Mouse (Mus musculus) inflammation-experienced regulatory T-cells (primary cell): ENCODE results near the gene Mrpl1. TPM values are rescaled to one million over a fixed set of nuclear protein-coding genes. Genes with fewer than 3 reads are reported as not detected.

Experiments used
- polyA plus RNA-seq, 2 experiments: library from polyadenylated mRNA; unstranded; fragments of 100-300 nt; shearing (Covaris generic); gene quantifications; one replicate each; pipeline ENCODE4 v1.2.1; 2017

The Mrpl1 gene
- 10 to 100 TPM; 19.6 to 28.2 TPM for polyA plus RNA-seq

GRCm38 (mm10) chr5:96209459-96209858 lies at the start of gene Mrpl1:
Gene Mrpl1 (plus strand): TSS chr5:96209493.

DNA sequence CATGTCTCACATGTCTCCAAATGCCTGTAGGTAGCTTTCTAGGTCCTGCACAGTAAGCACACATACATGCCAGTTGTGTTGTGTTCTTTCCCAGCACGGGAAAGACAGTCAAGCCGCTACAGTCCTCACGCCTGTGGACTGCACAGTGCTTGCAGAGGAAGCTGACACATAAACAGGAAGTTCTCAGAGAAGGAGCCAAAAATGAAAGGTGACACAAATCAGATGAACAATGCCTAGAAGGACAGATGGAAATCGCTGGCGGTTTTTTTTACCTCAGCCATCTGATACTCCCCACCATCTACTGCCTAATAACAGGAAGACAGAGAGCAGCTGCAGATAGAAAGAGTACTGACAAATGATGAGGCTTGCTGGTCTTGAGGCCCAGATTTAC lies 45.3 kb upstream of the Mrpl1 start, which contains the start of gene Cnot6l:
TSS of gene Cnot6l (minus strand) at position 151 of the 391 bp plus-strand sequence.

Other genes starting within 250 kb of the Mrpl1 start
- gene Cnot6l, start 45.3 kb upstream of the Mrpl1 start, polyA plus RNA-seq = 100 to 1,000 TPM in 1 of 2 experiments, 10 to 100 TPM in 1; 60.3 to 119 TPM
- under 1 TPM; 0.11 to 0.86 TPM for gene Fras1, start 164.5 kb downstream of the Mrpl1 start, polyA plus RNA-seq